Mouse (Mus musculus): ENCODE measurements around the gene Itpkb. TPM values are rescaled to one million over a fixed set of nuclear protein-coding genes. Genes with fewer than 3 reads are reported as not detected.

Gene Itpkb
- total and polyA plus RNA-seq, 3 experiments: 14.6 to 17.8 (median 16.9) TPM

- ATAC-seq (ENCODE audit: extremely low read depth, insufficient number of reproducible peaks, low FRiP score, poor library complexity, severe bottlenecking) (no peak), DNase-seq (ENCODE audit: low spot score) (no peak)
- Histone ChIP-seq H3K4me3 (ENCODE audit: low read depth, low read length) (no peak overlapping the region), H3K9me3 (replicated peaks) (no peaks in the 10 kb centered on the region), H3K27me3 (ENCODE audit: insufficient read depth, low read length) (peaks cover 67% of the 10 kb centered on the region), H3K4me1 (ENCODE audit: insufficient read depth, low read depth, low read length) (no peaks in the 10 kb centered on the region), H3K36me3 (replicated peaks) (no peaks in the 10 kb centered on the region)
- TF ChIP-seq CTCF (IDR thresholded peaks at IDR 0.05; ENCODE audit: low read depth, low read length) (no peak), TAL1 (conservative IDR thresholded peaks at IDR 0.05; ENCODE audit: low read depth, low read length) (no peak), GATA2 (IDR thresholded peaks at IDR 0.05; ENCODE audit: borderline replicate concordance, low read depth, low read length) (no peak), POLR2AphosphoS5 (IDR thresholded peaks at IDR 0.05; ENCODE audit: insufficient replicate concordance, low read depth, low read length) (no peak), GATA1 (IDR thresholded peaks at IDR 0.05; ENCODE audit: borderline replicate concordance, low read length) (no peak)
Measured at GRCm38 (mm10) chr1:180444411-180444810, 114.1 kb downstream of the Itpkb start.

GRCm38 (mm10) chr1:180449641-180450040 is 119.4 kb downstream of the Itpkb start:
- Histone ChIP-seq H3K36me3 (replicated peaks) (no peaks in the 10 kb centered on the region), H3K4me3 (ENCODE audit: low read depth, low read length) (no peak overlapping the region), H3K4me1 (ENCODE audit: insufficient read depth, low read depth, low read length) (no peaks in the 10 kb centered on the region), H3K27me3 (ENCODE audit: insufficient read depth, low read length) (peaks cover 32% of the 10 kb centered on the region), H3K9me3 (replicated peaks) (no peaks in the 10 kb centered on the region)
- TF ChIP-seq GATA1 (IDR thresholded peaks at IDR 0.05; ENCODE audit: borderline replicate concordance, low read length): no peak
- TF ChIP-seq GATA2 (IDR thresholded peaks at IDR 0.05; ENCODE audit: borderline replicate concordance, low read depth, low read length): no peak
- no peak for TF ChIP-seq TAL1 (conservative IDR thresholded peaks at IDR 0.05; ENCODE audit: low read depth, low read length)
- TF ChIP-seq CTCF (IDR thresholded peaks at IDR 0.05; ENCODE audit: low read depth, low read length): no peak
- TF ChIP-seq POLR2AphosphoS5 (IDR thresholded peaks at IDR 0.05; ENCODE audit: insufficient replicate concordance, low read depth, low read length): no peak
- ATAC-seq (ENCODE audit: extremely low read depth, insufficient number of reproducible peaks, low FRiP score, poor library complexity, severe bottlenecking) (no peak), DNase-seq (ENCODE audit: low spot score) (no peak)

- ATAC-seq (ENCODE audit: extremely low read depth, insufficient number of reproducible peaks, low FRiP score, poor library complexity, severe bottlenecking) (no peak), DNase-seq (ENCODE audit: low spot score) (no peak)
- Histone ChIP-seq H3K4me3 (ENCODE audit: low read depth, low read length) (no peak overlapping the region), H3K4me1 (ENCODE audit: insufficient read depth, low read depth, low read length) (no peaks in the 10 kb centered on the region), H3K36me3 (replicated peaks) (no peaks in the 10 kb centered on the region), H3K9me3 (replicated peaks) (no peaks in the 10 kb centered on the region), H3K27me3 (ENCODE audit: insufficient read depth, low read length) (peaks cover 54% of the 10 kb centered on the region)
- TF ChIP-seq TAL1 (conservative IDR thresholded peaks at IDR 0.05; ENCODE audit: low read depth, low read length) (no peak), POLR2AphosphoS5 (IDR thresholded peaks at IDR 0.05; ENCODE audit: insufficient replicate concordance, low read depth, low read length) (no peak), GATA2 (IDR thresholded peaks at IDR 0.05; ENCODE audit: borderline replicate concordance, low read depth, low read length) (no peak), CTCF (IDR thresholded peaks at IDR 0.05; ENCODE audit: low read depth, low read length) (no peak), GATA1 (IDR thresholded peaks at IDR 0.05; ENCODE audit: borderline replicate concordance, low read length) (no peak)
Measured at GRCm38 (mm10) chr1:180458274-180458673, 128.0 kb downstream of the Itpkb start.

- TF ChIP-seq GATA2 (IDR thresholded peaks at IDR 0.05; ENCODE audit: borderline replicate concordance, low read depth, low read length) (no peak), TAL1 (conservative IDR thresholded peaks at IDR 0.05; ENCODE audit: low read depth, low read length) (no peak), POLR2AphosphoS5 (IDR thresholded peaks at IDR 0.05; ENCODE audit: insufficient replicate concordance, low read depth, low read length) (no peak), CTCF (IDR thresholded peaks at IDR 0.05; ENCODE audit: low read depth, low read length) (no peak), GATA1 (IDR thresholded peaks at IDR 0.05; ENCODE audit: borderline replicate concordance, low read length) (no peak)
- peaks cover 55% of the 10 kb centered on the region for H3K27me3 ChIP-seq (ENCODE audit: insufficient read depth, low read length)
- H3K9me3 ChIP-seq (replicated peaks): no peaks in the 10 kb centered on the region
- H3K36me3 ChIP-seq (replicated peaks): no peaks in the 10 kb centered on the region
- H3K4me1 ChIP-seq (ENCODE audit: insufficient read depth, low read depth, low read length): no peaks in the 10 kb centered on the region
- no peak for ATAC-seq (ENCODE audit: extremely low read depth, insufficient number of reproducible peaks, low FRiP score, poor library complexity, severe bottlenecking)
- DNase-seq (ENCODE audit: low spot score): no peak
- no peak overlapping the region for H3K4me3 ChIP-seq (ENCODE audit: low read depth, low read length)
Measured at GRCm38 (mm10) chr1:180458680-180459079, 128.4 kb downstream of the Itpkb start.

GRCm38 (mm10) chr1:180460721-180461120 is 130.4 kb downstream of the Itpkb start:
- Histone ChIP-seq H3K4me3 (ENCODE audit: low read depth, low read length) (no peak overlapping the region), H3K36me3 (replicated peaks) (no peaks in the 10 kb centered on the region), H3K9me3 (replicated peaks) (no peaks in the 10 kb centered on the region), H3K27me3 (ENCODE audit: insufficient read depth, low read length) (peaks cover 51% of the 10 kb centered on the region), H3K4me1 (ENCODE audit: insufficient read depth, low read depth, low read length) (no peaks in the 10 kb centered on the region)
- no peak for TF ChIP-seq TAL1 (conservative IDR thresholded peaks at IDR 0.05; ENCODE audit: low read depth, low read length)
- ATAC-seq (ENCODE audit: extremely low read depth, insufficient number of reproducible peaks, low FRiP score, poor library complexity, severe bottlenecking) (no peak), DNase-seq (ENCODE audit: low spot score) (no peak)

- DNase-seq (ENCODE audit: low spot score): no peak
- TF ChIP-seq GATA1 (IDR thresholded peaks at IDR 0.05; ENCODE audit: borderline replicate concordance, low read length) (no peak), POLR2AphosphoS5 (IDR thresholded peaks at IDR 0.05; ENCODE audit: insufficient replicate concordance, low read depth, low read length) (no peak), TAL1 (conservative IDR thresholded peaks at IDR 0.05; ENCODE audit: low read depth, low read length) (no peak), GATA2 (IDR thresholded peaks at IDR 0.05; ENCODE audit: borderline replicate concordance, low read depth, low read length) (no peak), CTCF (IDR thresholded peaks at IDR 0.05; ENCODE audit: low read depth, low read length) (no peak)
- Histone ChIP-seq H3K27me3 (ENCODE audit: insufficient read depth, low read length) (peaks cover 46% of the 10 kb centered on the region), H3K4me1 (ENCODE audit: insufficient read depth, low read depth, low read length) (no peaks in the 10 kb centered on the region), H3K4me3 (ENCODE audit: low read depth, low read length) (no peak overlapping the region), H3K36me3 (replicated peaks) (no peaks in the 10 kb centered on the region), H3K9me3 (replicated peaks) (no peaks in the 10 kb centered on the region)
- no peak for ATAC-seq (ENCODE audit: extremely low read depth, insufficient number of reproducible peaks, low FRiP score, poor library complexity, severe bottlenecking)
Measured at GRCm38 (mm10) chr1:180462396-180462795, 132.1 kb downstream of the Itpkb start.

Data from G1E (cell line).